Mouse (Mus musculus) intestine, embryonic 14.5 days (tissue): ENCODE data around the gene Foxl1. TPM values are rescaled to one million over a fixed set of nuclear protein-coding genes. Genes with fewer than 3 reads are reported as not detected.

Experiments
- ATAC-seq: fragments of 200-750 bp; cut with Nextera tagmentation; replicated peaks from 2 replicates; pipeline ENCODE4 v1.8.0; 2017; ENCODE audit warnings: low read depth, moderate number of reproducible peaks, moderate TSS enrichment, moderate library complexity; ENCODE audit not compliant: low FRiP score, low TSS enrichment
- DNase-seq: peaks from one replicate; pipeline ENCODE4 v3.0.0-alpha.2; 2018; ENCODE audit warnings: low spot score
- H3K27ac ChIP-seq: fragments of 300-500 bp; sonication (generic); 2 replicates; pipeline ENCODE4 v1.5.1; 2014; ENCODE audit warnings: low read depth, mild to moderate bottlenecking, control low read depth
- H3K27me3 ChIP-seq: fragments of 300-500 bp; sonication (generic); replicated peaks from 2 replicates; pipeline ENCODE4 v1.6.1; 2014; ENCODE audit warnings: low read length, control low read depth; ENCODE audit not compliant: control insufficient read depth, insufficient read depth
- H3K36me3 ChIP-seq: fragments of 300-500 bp; sonication (generic); 2 replicates; pipeline ENCODE4 v1.6.1; 2014; ENCODE audit warnings: low read length, control low read depth; ENCODE audit not compliant: control insufficient read depth, insufficient read depth
- H3K4me1 ChIP-seq: fragments of 300-500 bp; sonication (generic); replicated peaks from 2 replicates; pipeline ENCODE4 v1.6.1; 2014; ENCODE audit warnings: low read length, control low read depth, mixed read lengths; ENCODE audit not compliant: control insufficient read depth, insufficient read depth
- H3K4me2 ChIP-seq: fragments of 300-500 bp; sonication (generic); 2 replicates; pipeline ENCODE4 v1.6.1; 2014; ENCODE audit warnings: low read length
- H3K4me3 ChIP-seq: fragments of 300-500 bp; sonication (generic); 2 replicates; pipeline ENCODE4 v1.5.1; 2014; ENCODE audit warnings: low read depth, low read length, control low read depth, mixed read lengths
- H3K9ac ChIP-seq: fragments of 300-500 bp; sonication (generic); 2 replicates; pipeline ENCODE4 v1.6.1; 2014; ENCODE audit warnings: mild to moderate bottlenecking, low read length
- H3K9me3 ChIP-seq: fragments of 300-500 bp; sonication (generic); 2 replicates; pipeline ENCODE4 v1.6.1; 2016; ENCODE audit warnings: low read length, control low read depth; ENCODE audit not compliant: control insufficient read depth
- WGBS: fragments of 180-500 bp; shearing (Covaris S2); extraction: QIAGEN DNeasy Blood & Tissue Kit; methylation state at CpG from one replicate; pipeline ENCODE4 v1.1.7; 2014; 5-methylcytosine and 5-hydroxymethylcytosine counted together
- polyA plus RNA-seq: library from polyadenylated mRNA; unstranded; fragments of >200 nt; fragmentation: Nextera tagmentation; extraction: Ambion mirVana; gene quantifications from 2 replicates; pipeline ENCODE4 v1.2.1, GENCODE M21; 2014

Foxl1 gene
- polyA plus RNA-seq, 1 experiment from 2014 or later = 7.7 TPM

- H3K36me3 ChIP-seq = peaks cover 31% of the 10 kb centered on the region
- WGBS = 7% methylated on average over 40 of the region's 40 CpGs
- DNase-seq = peak; percentile 83
- peak overlapping the region; percentile 97 for H3K9ac ChIP-seq
- peaks cover 54% of the 10 kb centered on the region for H3K27me3 ChIP-seq
- H3K4me3 ChIP-seq = peak overlapping the region; percentile 80
- no peak for ATAC-seq
- peaks cover 13% of the 10 kb centered on the region for H3K4me1 ChIP-seq
- peak overlapping the region; percentile 79 for H3K4me2 ChIP-seq
- H3K9me3 ChIP-seq = no peaks in the 10 kb centered on the region
- H3K27ac ChIP-seq = peak overlapping the region; percentile 98
Measured at GRCm38 (mm10) chr8:121088871-121089630, 38.7 kb upstream of the Foxl1 start.

- ATAC-seq (no peak), DNase-seq (peak; percentile 69)
- peak overlapping the region; percentile 98 for H3K27ac ChIP-seq
- 6% methylated on average over 32 of the region's 32 CpGs for WGBS
- H3K36me3 ChIP-seq = peaks cover 31% of the 10 kb centered on the region
- no peaks in the 10 kb centered on the region for H3K9me3 ChIP-seq
- H3K4me1 ChIP-seq = peaks cover 13% of the 10 kb centered on the region
- peak overlapping the region; percentile 79 for H3K4me2 ChIP-seq
- peak overlapping the region; percentile 80 for H3K4me3 ChIP-seq
- H3K9ac ChIP-seq = peak overlapping the region; percentile 97
- H3K27me3 ChIP-seq = peaks cover 47% of the 10 kb centered on the region
Measured at GRCm38 (mm10) chr8:121089631-121090380, 37.9 kb upstream of the Foxl1 start.

GRCm38 (mm10) chr8:121090716-121091115 is 37.0 kb upstream of the Foxl1 start:
- no peak for ATAC-seq
- peak overlapping the region; percentile 80 for H3K4me3 ChIP-seq

GRCm38 (mm10) chr8:121092141-121092540 is 35.6 kb upstream of the Foxl1 start:
- WGBS = 23% methylated on average over 6 of the region's 6 CpGs
- peak overlapping the region; percentile 1; the same call in 1 of the 2 replicates for H3K27ac ChIP-seq
- peak overlapping the region; percentile 33 for H3K4me2 ChIP-seq
- peaks cover 29% of the 10 kb centered on the region for H3K27me3 ChIP-seq
- ATAC-seq = peak; percentile 17; the same call in 1 of the 2 replicates
- no peak overlapping the region for H3K9ac ChIP-seq
- H3K9me3 ChIP-seq = no peaks in the 10 kb centered on the region
- no peak overlapping the region for H3K4me3 ChIP-seq
- peak; percentile 78 for DNase-seq
- peaks cover 22% of the 10 kb centered on the region for H3K36me3 ChIP-seq
- peaks cover 13% of the 10 kb centered on the region for H3K4me1 ChIP-seq

More at GRCm38 (mm10) chr8:121090716-121091115, 37.0 kb upstream of the Foxl1 start:
- H3K9ac ChIP-seq = peak overlapping the region; percentile 97
- peaks cover 42% of the 10 kb centered on the region for H3K27me3 ChIP-seq
- H3K4me1 ChIP-seq = peaks cover 13% of the 10 kb centered on the region
- peak; percentile 66 for DNase-seq
- 0% methylated on average over 1 of the region's 1 CpGs for WGBS
- H3K36me3 ChIP-seq = peaks cover 31% of the 10 kb centered on the region
- no peaks in the 10 kb centered on the region for H3K9me3 ChIP-seq
- H3K27ac ChIP-seq = peak overlapping the region; percentile 98; the same call in 1 of the 2 replicates
- peak overlapping the region; percentile 79 for H3K4me2 ChIP-seq

GRCm38 (mm10) chr8:121092627-121093026 is 35.1 kb upstream of the Foxl1 start:
- DNase-seq = peak; percentile 99
- peaks cover 13% of the 10 kb centered on the region for H3K4me1 ChIP-seq
- no peak overlapping the region for H3K4me3 ChIP-seq
- H3K9me3 ChIP-seq = no peaks in the 10 kb centered on the region
- peak overlapping the region; percentile 33 for H3K4me2 ChIP-seq
- peaks cover 28% of the 10 kb centered on the region for H3K27me3 ChIP-seq
- ATAC-seq = peak; percentile 38
- no peak overlapping the region for H3K27ac ChIP-seq
- no peak overlapping the region for H3K9ac ChIP-seq
- peaks cover 22% of the 10 kb centered on the region for H3K36me3 ChIP-seq
- 1% methylated on average over 16 of the region's 16 CpGs for WGBS

- DNase-seq (peak; percentile 55), ATAC-seq (no peak)
- WGBS = 64% methylated on average over 6 of the region's 6 CpGs
- no peak overlapping the region for H3K27ac ChIP-seq
- peaks cover 13% of the 10 kb centered on the region for H3K4me1 ChIP-seq
- H3K9ac ChIP-seq = no peak overlapping the region
- peaks cover 26% of the 10 kb centered on the region for H3K27me3 ChIP-seq
- peaks cover 29% of the 10 kb centered on the region for H3K36me3 ChIP-seq
- no peaks in the 10 kb centered on the region for H3K9me3 ChIP-seq
- no peak overlapping the region for H3K4me3 ChIP-seq
- no peak overlapping the region for H3K4me2 ChIP-seq
Measured at GRCm38 (mm10) chr8:121093496-121093895, 34.2 kb upstream of the Foxl1 start.

GRCm38 (mm10) chr8:121104049-121104818 is 23.5 kb upstream of the Foxl1 start:
- no peak overlapping the region for H3K4me3 ChIP-seq
- no peak overlapping the region for H3K27ac ChIP-seq
- no peak overlapping the region for H3K9ac ChIP-seq
- peaks cover 61% of the 10 kb centered on the region for H3K36me3 ChIP-seq
- ATAC-seq = no peak
- H3K27me3 ChIP-seq = no peaks in the 10 kb centered on the region
- peaks cover 9% of the 10 kb centered on the region for H3K4me1 ChIP-seq
- DNase-seq = peak; percentile 93
- H3K9me3 ChIP-seq = no peaks in the 10 kb centered on the region
- 49% methylated on average over 17 of the region's 17 CpGs for WGBS
- no peak overlapping the region for H3K4me2 ChIP-seq
